Mouse (Mus musculus): ENCODE data around the gene Tmem218. TPM values are rescaled to one million over a fixed set of nuclear protein-coding genes. Genes with fewer than 3 reads are reported as not detected.

The Tmem218 gene
- 10 to 100 TPM in 1 of 2 experiments, 1 to 10 TPM in 1; 1.6 to 13.5 TPM for polyA plus RNA-seq (2012; fragmentation: generic; extraction: Trizol)

GRCm38 (mm10) chr9:37207929-37208411 is at the start of gene Tmem218:
TSS of gene Tmem218 (plus strand) at chr9:37208223.

GRCm38 (mm10) chr9:37255149-37255888 is 47.3 kb downstream of the Tmem218 start, which contains the start of gene Slc37a2:
TSS of gene Slc37a2 (minus strand) at chr9:37255738.

Other genes starting within 250 kb of the Tmem218 start
- under 1 TPM; 0.04 to 0.64 TPM for gene Pknox2, start 60.8 kb upstream of the Tmem218 start, polyA plus RNA-seq (2012; fragmentation: generic; extraction: Trizol)
- gene Slc37a2, start 47.5 kb downstream of the Tmem218 start, polyA plus RNA-seq (2012; fragmentation: generic; extraction: Trizol) = under 1 TPM; 0.35 to 0.39 TPM
- under 1 TPM; 0.12 to 0.51 TPM for gene Ccdc15, start 140.2 kb downstream of the Tmem218 start, polyA plus RNA-seq (2012; fragmentation: generic; extraction: Trizol)
- gene Hepacam, start 159.1 kb downstream of the Tmem218 start, polyA plus RNA-seq (2012; fragmentation: generic; extraction: Trizol) = not detected
- not detected for gene Robo4, start 193.7 kb downstream of the Tmem218 start, polyA plus RNA-seq (2012; fragmentation: generic; extraction: Trizol)
- under 1 TPM; 0.04 to 0.28 TPM for gene Robo3, start 225.0 kb downstream of the Tmem218 start, polyA plus RNA-seq (2012; fragmentation: generic; extraction: Trizol)

Measured in C3H10T1/2 (cell line).